Mouse (Mus musculus) megakaryocyte, embryonic 14.5 days (primary cell): ENCODE measurements around the gene Lnx1.

Source experiments
- FLI1 ChIP-seq: IDR thresholded peaks from 2 replicates; pipeline ENCODE4 v1.6.1; 2012; ENCODE audit warnings: low read length, inconsistent platforms, mixed read lengths
- GATA1 ChIP-seq: IDR thresholded peaks from 3 replicates; pipeline ENCODE4 v1.6.1; 2012; ENCODE audit warnings: mixed read lengths, low read length, inconsistent platforms, borderline replicate concordance

- TF ChIP-seq GATA1: no peak
- TF ChIP-seq FLI1: no peak
These were observed 30.2 kb downstream of the Lnx1 start for GRCm38 (mm10) chr5:74672556-74672955.
